Mouse (Mus musculus): ENCODE results near the gene Sox6. TPM values are rescaled to one million over a fixed set of nuclear protein-coding genes. Genes with fewer than 3 reads are reported as not detected.

Sox6 gene
- polyA plus RNA-seq, 1 experiment, result not detected

GRCm38 (mm10) chr7:115693206-115693605 is 345.4 kb downstream of the Sox6 start:
- Histone ChIP-seq H3K4me3 (ENCODE audit: insufficient read depth, low read length) (no peak overlapping the region), H3K27ac (ENCODE audit: insufficient read depth, low read depth, low read length) (no peak overlapping the region), H3K4me1 (ENCODE audit: control insufficient read depth, insufficient read depth, low read length) (no peaks in the 10 kb centered on the region)
- TF ChIP-seq POLR2A (IDR thresholded peaks at IDR 0.05; ENCODE audit: borderline replicate concordance, low read depth, low read length), result no peak
- TF ChIP-seq CTCF (IDR thresholded peaks at IDR 0.05; ENCODE audit: low read depth, low read length), result no peak

DNA sequence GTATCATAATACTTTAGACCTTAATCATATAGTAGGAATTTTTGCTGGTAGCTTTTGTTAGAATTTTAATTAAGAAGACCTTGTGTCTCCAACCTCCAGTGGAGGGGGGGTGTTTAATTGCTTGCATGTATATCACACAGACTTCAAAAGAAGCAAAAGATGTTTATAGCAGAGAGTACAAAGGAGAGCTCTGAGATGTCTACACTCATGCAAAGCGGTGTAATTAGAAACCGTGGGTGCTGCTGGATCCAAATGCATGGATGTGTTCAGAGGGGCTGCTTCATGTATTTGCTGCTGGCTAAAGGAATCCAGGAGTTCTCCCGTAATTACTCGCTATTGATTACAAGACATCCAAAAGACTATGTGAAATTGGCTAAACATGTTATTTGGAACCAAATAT is 347.5 kb downstream of the Sox6 start:
- no peak overlapping the region for H3K27ac ChIP-seq (ENCODE audit: insufficient read depth, low read depth, low read length)
- TF ChIP-seq POLR2A (IDR thresholded peaks at IDR 0.05; ENCODE audit: borderline replicate concordance, low read depth, low read length) (no peak), CTCF (IDR thresholded peaks at IDR 0.05; ENCODE audit: low read depth, low read length) (no peak)
- no peak overlapping the region for H3K4me3 ChIP-seq (ENCODE audit: insufficient read depth, low read length)
- no peaks in the 10 kb centered on the region for H3K4me1 ChIP-seq (ENCODE audit: control insufficient read depth, insufficient read depth, low read length)

GRCm38 (mm10) chr7:115686687-115687086 is 351.9 kb downstream of the Sox6 start:
- no peaks in the 10 kb centered on the region for H3K4me1 ChIP-seq (ENCODE audit: control insufficient read depth, insufficient read depth, low read length)
- TF ChIP-seq POLR2A (IDR thresholded peaks at IDR 0.05; ENCODE audit: borderline replicate concordance, low read depth, low read length), result no peak
- TF ChIP-seq CTCF (IDR thresholded peaks at IDR 0.05; ENCODE audit: low read depth, low read length), result no peak
- H3K4me3 ChIP-seq (ENCODE audit: insufficient read depth, low read length), result no peak overlapping the region
- no peak overlapping the region for H3K27ac ChIP-seq (ENCODE audit: insufficient read depth, low read depth, low read length)

DNA sequence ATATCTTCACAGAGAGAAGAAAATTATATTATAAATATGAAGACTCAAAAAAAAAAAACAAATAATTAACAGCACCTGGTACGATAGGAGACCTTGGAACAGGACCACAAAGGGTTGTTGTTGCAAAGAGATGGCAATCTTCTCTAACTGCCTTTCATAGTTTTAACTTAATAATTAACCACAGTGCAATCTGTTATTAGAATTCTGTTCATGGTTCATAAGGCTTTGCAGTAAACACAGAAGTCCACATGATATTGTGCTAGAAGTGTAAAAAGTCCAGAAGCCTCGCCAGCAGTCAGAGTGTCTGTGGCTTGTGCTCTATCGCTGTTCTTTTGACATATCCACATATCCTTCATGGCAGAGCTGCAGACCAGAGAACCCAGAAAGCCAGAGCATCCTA is 354.5 kb downstream of the Sox6 start:
- H3K4me3 ChIP-seq (ENCODE audit: insufficient read depth, low read length), result no peak overlapping the region
- no peak overlapping the region for H3K27ac ChIP-seq (ENCODE audit: insufficient read depth, low read depth, low read length)
- TF ChIP-seq POLR2A (IDR thresholded peaks at IDR 0.05; ENCODE audit: borderline replicate concordance, low read depth, low read length) (no peak), CTCF (IDR thresholded peaks at IDR 0.05; ENCODE audit: low read depth, low read length) (no peak)
- H3K4me1 ChIP-seq (ENCODE audit: control insufficient read depth, insufficient read depth, low read length), result no peaks in the 10 kb centered on the region

DNA sequence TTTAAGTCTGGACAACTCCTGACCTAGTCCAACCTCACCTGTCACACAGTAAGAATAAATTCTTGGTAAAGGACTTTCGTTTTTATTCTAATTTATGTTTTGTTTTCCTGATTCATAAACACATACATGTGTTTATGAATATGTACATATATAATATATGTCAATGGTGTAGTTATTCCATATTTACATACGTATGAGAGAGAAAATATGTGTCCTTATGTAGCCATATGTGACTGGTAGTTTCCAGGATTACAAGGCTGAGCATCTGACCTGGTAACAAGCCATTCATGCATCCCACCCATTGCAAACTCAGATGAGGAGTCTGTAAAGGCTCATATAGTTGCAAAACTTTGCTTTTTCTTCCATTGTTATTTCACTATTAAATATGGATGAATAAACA is 366.8 kb downstream of the Sox6 start:
- H3K4me1 ChIP-seq (ENCODE audit: control insufficient read depth, insufficient read depth, low read length), result no peaks in the 10 kb centered on the region
- no peak overlapping the region for H3K27ac ChIP-seq (ENCODE audit: insufficient read depth, low read depth, low read length)
- no peak for TF ChIP-seq CTCF (IDR thresholded peaks at IDR 0.05; ENCODE audit: low read depth, low read length)
- no peak overlapping the region for H3K4me3 ChIP-seq (ENCODE audit: insufficient read depth, low read length)

DNA sequence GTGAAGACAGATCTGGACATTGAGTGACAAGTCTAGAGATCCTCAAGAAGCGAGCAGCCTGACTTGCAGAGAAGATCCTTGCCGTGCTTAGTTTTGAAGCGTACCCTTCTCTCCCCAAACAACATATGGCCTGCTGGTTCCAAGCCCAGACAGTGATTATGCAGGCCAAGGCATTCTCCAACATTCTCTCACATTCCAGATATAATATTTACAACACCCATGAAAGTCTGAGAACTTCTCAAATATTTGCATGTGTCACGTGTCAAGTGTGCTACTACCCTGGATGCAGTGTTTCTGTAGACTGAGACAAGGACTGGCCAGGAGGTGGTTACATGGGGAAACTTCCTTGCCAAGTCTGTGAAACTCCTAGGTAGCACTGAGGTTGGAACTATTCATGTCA is 367.3 kb downstream of the Sox6 start:
- no peak for TF ChIP-seq POLR2A (IDR thresholded peaks at IDR 0.05; ENCODE audit: borderline replicate concordance, low read depth, low read length)
- TF ChIP-seq CTCF (IDR thresholded peaks at IDR 0.05; ENCODE audit: low read depth, low read length), result no peak
- no peak overlapping the region for H3K4me3 ChIP-seq (ENCODE audit: insufficient read depth, low read length)
- H3K4me1 ChIP-seq (ENCODE audit: control insufficient read depth, insufficient read depth, low read length), result no peaks in the 10 kb centered on the region
- no peak overlapping the region for H3K27ac ChIP-seq (ENCODE audit: insufficient read depth, low read depth, low read length)

- Histone ChIP-seq H3K27ac (ENCODE audit: insufficient read depth, low read depth, low read length) (no peak overlapping the region), H3K4me1 (ENCODE audit: control insufficient read depth, insufficient read depth, low read length) (no peaks in the 10 kb centered on the region), H3K4me3 (ENCODE audit: insufficient read depth, low read length) (no peak overlapping the region)
- no peak for TF ChIP-seq CTCF (IDR thresholded peaks at IDR 0.05; ENCODE audit: low read depth, low read length)
- TF ChIP-seq POLR2A (IDR thresholded peaks at IDR 0.05; ENCODE audit: borderline replicate concordance, low read depth, low read length), result no peak
These were observed 369.2 kb downstream of the Sox6 start for GRCm38 (mm10) chr7:115669207-115670004.

DNA sequence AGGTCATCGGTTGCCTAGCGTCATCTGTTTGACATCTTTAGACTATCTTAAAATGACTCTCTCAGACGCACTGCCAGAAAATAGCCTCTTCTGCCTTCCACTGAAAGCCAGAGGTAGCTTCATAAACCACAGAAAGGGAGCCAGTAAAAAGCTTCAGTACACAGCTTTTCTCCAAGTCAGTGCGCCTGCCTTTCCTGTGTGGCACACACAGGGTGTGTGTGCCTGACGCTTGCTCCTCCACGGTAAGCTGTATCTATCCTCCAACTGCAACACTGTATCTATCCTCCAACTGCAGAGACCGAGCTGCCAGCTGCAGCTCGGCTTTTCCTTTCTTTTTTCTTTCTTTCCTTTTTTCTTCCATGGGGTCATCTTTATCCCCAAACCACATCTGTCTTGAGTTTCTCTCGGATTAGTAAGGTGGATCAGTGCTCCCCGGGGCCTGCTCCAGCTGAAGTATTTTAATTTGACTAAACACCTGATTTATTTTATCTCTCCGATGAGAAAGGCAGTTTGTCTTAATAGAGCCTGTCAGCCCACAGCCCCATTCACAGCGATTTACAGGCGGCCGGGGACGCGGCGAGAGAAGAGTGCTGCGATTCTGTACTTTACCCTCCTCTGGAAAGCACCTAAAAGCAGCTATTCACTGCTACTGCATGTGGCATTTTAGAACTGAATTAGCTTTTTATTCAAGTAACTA is 371.8 kb downstream of the Sox6 start:
- H3K4me1 ChIP-seq (ENCODE audit: control insufficient read depth, insufficient read depth, low read length), result no peaks in the 10 kb centered on the region
- no peak overlapping the region for H3K27ac ChIP-seq (ENCODE audit: insufficient read depth, low read depth, low read length)
- TF ChIP-seq CTCF (IDR thresholded peaks at IDR 0.05; ENCODE audit: low read depth, low read length) (no peak), POLR2A (IDR thresholded peaks at IDR 0.05; ENCODE audit: borderline replicate concordance, low read depth, low read length) (no peak)
- no peak overlapping the region for H3K4me3 ChIP-seq (ENCODE audit: insufficient read depth, low read length)

- no peaks in the 10 kb centered on the region for H3K4me1 ChIP-seq (ENCODE audit: control insufficient read depth, insufficient read depth, low read length)
- TF ChIP-seq CTCF (IDR thresholded peaks at IDR 0.05; ENCODE audit: low read depth, low read length) (no peak), POLR2A (IDR thresholded peaks at IDR 0.05; ENCODE audit: borderline replicate concordance, low read depth, low read length) (no peak)
- H3K27ac ChIP-seq (ENCODE audit: insufficient read depth, low read depth, low read length), result no peak overlapping the region
- H3K4me3 ChIP-seq (ENCODE audit: insufficient read depth, low read length), result no peak overlapping the region
These were observed 375.2 kb downstream of the Sox6 start for GRCm38 (mm10) chr7:115663399-115663798.

DNA sequence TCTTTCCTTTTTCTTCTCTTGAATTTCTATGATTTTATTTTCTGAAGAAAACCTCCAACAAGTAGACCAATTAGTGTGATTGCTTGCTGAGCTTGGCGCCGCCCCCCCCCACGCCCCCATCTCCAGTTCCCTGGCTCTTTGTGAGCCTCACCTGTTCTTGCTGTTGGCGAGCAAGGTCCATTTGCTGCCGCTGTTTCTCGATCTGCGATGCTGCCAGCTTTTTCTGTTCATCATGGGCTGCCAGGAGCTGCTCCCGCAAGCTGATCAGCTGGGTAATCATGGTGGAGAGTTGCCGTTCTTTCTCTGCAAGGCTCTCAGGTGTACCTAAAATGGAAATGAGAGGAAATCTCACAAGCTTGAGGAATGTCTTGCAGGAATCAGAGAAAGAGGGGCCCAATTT is 376.5 kb downstream of the Sox6 start:
- TF ChIP-seq CTCF (IDR thresholded peaks at IDR 0.05; ENCODE audit: low read depth, low read length) (no peak), POLR2A (IDR thresholded peaks at IDR 0.05; ENCODE audit: borderline replicate concordance, low read depth, low read length) (no peak)
- Histone ChIP-seq H3K4me1 (ENCODE audit: control insufficient read depth, insufficient read depth, low read length) (no peaks in the 10 kb centered on the region), H3K27ac (ENCODE audit: insufficient read depth, low read depth, low read length) (no peak overlapping the region)

More for the DNA sequence above, 376.5 kb downstream of the Sox6 start:
- H3K4me3 ChIP-seq (ENCODE audit: insufficient read depth, low read length), result no peak overlapping the region
